Mouse (Mus musculus): ENCODE measurements around the gene Il21. TPM values are rescaled to one million over a fixed set of nuclear protein-coding genes. Genes with fewer than 3 reads are reported as not detected.

Il21 gene
- polyA plus RNA-seq, 1 experiment from 2014 or later, result 0.22 TPM

DNA sequence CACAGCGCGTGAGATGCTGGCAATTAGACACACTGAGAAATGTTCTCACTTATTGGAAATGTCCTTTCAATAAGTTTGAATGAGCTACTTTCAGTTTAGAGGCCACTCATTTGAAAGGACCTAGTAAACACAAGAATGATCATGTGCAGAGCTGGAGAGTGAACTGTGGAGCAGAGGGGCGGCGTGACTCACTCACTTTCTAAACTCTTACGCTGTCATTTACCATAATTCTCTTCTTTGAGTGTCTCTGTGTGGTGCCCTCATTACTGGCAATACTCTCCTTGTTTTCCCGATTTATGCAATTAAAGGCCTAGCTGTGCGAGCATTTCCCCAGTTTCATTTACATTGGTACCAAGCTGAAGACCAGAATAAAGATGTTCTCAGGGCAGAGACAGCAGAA is 1.3 kb downstream of the Il21 start:
- no peak overlapping the region for H3K27ac ChIP-seq

GRCm38 (mm10) chr3:37229082-37229829 is 3.2 kb downstream of the Il21 start:
- Histone ChIP-seq H3K4me3 (replicated peaks) (no peak overlapping the region), H3K9ac (replicated peaks) (no peak overlapping the region), H3K27me3 (no peaks in the 10 kb centered on the region), H3K27ac (no peak overlapping the region), H3K9me3 (no peaks in the 10 kb centered on the region), H3K36me3 (no peaks in the 10 kb centered on the region), H3K4me2 (replicated peaks) (no peak overlapping the region), H3K4me1 (replicated peaks) (0 out of 2 replicates have a peak, but pooled peaks cover 4% of the 10 kb centered on the region)
- ATAC-seq, result no peak
- 70% methylated on average over 11 of the region's 11 CpGs for WGBS

More for the DNA sequence above, 1.3 kb downstream of the Il21 start:
- Histone ChIP-seq H3K27me3 (no peaks in the 10 kb centered on the region), H3K9me3 (no peaks in the 10 kb centered on the region), H3K36me3 (no peaks in the 10 kb centered on the region), H3K9ac (replicated peaks) (no peak overlapping the region), H3K4me2 (replicated peaks) (no peak overlapping the region), H3K4me1 (replicated peaks) (0 out of 2 replicates have a peak, but pooled peaks cover 4% of the 10 kb centered on the region), H3K4me3 (replicated peaks) (no peak overlapping the region)
- WGBS, result 78% methylated on average over 7 of the region's 7 CpGs
- no peak for ATAC-seq

- no peaks in the 10 kb centered on the region for H3K4me1 ChIP-seq (replicated peaks)
- no peak for ATAC-seq
- no peak overlapping the region for H3K9ac ChIP-seq (replicated peaks)
- no peaks in the 10 kb centered on the region for H3K27me3 ChIP-seq
- no peak overlapping the region for H3K27ac ChIP-seq
- 94% methylated on average over 13 of the region's 13 CpGs for WGBS
- no peak overlapping the region for H3K4me3 ChIP-seq (replicated peaks)
- no peaks in the 10 kb centered on the region for H3K36me3 ChIP-seq
- H3K9me3 ChIP-seq, result no peaks in the 10 kb centered on the region
- H3K4me2 ChIP-seq (replicated peaks), result no peak overlapping the region
Measured at GRCm38 (mm10) chr3:37225124-37225523, 7.3 kb downstream of the Il21 start.

DNA sequence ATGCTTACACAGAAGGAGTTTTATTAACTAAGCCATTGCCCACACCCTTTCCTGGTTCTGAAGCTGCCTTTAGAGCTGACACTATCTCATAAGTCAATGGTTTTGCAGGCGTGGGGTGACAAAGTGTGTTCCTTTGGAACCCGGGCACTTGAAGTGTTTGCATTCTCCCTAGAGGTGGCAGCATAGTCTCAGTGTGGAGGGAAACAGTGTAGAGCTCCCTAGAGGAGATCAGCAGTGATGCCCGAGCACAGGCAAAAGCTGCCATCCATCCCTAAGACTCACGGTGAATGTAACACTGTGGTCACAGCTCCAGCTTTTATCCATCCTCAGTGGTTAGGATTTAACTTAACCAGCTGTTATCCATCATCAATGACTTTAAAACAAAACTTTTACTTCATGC is 13.4 kb downstream of the Il21 start:
- H3K36me3 ChIP-seq, result no peaks in the 10 kb centered on the region
- H3K4me3 ChIP-seq (replicated peaks), result no peak overlapping the region
- no peak overlapping the region for H3K27ac ChIP-seq
- H3K27me3 ChIP-seq, result no peaks in the 10 kb centered on the region
- no peak overlapping the region for H3K4me2 ChIP-seq (replicated peaks)
- H3K9ac ChIP-seq (replicated peaks), result no peak overlapping the region
- 40% methylated on average over 4 of the region's 4 CpGs for WGBS
- no peaks in the 10 kb centered on the region for H3K9me3 ChIP-seq
- H3K4me1 ChIP-seq (replicated peaks), result no peaks in the 10 kb centered on the region
- no peak for ATAC-seq

GRCm38 (mm10) chr3:37205226-37205800 is 27.1 kb downstream of the Il21 start:
- no peaks in the 10 kb centered on the region for H3K36me3 ChIP-seq
- no peaks in the 10 kb centered on the region; the same call in 1 of the 2 replicates for H3K27me3 ChIP-seq
- no peak overlapping the region for H3K27ac ChIP-seq
- no peak overlapping the region for H3K4me3 ChIP-seq (replicated peaks)
- WGBS, result 90% methylated on average over 8 of the region's 8 CpGs
- peaks cover 7% of the 10 kb centered on the region; the same call in 1 of the 2 replicates for H3K4me1 ChIP-seq (replicated peaks)
- no peak for ATAC-seq
- no peak overlapping the region for H3K4me2 ChIP-seq (replicated peaks)
- no peaks in the 10 kb centered on the region for H3K9me3 ChIP-seq
- no peak overlapping the region for H3K9ac ChIP-seq (replicated peaks)

DNA sequence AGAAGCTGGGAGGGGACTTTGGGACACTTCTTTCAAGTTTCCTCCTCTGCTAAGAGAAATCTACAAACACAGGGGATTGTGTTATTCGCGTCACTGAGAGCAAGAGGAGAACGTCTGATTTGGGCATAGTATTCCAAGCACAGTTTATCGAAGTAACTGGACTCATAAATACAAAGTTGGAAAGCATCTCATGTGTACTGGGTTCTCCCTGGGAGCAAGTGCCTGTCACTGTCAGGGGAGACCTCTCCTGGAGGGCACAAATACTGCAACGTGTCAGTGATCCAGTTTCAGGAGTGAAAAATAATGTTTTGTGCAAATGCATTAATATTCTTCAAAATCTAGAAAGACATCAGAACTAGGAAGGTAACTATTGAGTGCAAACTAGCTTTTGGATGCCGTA is 27.9 kb downstream of the Il21 start:
- no peaks in the 10 kb centered on the region; the same call in 1 of the 2 replicates for H3K27me3 ChIP-seq
- H3K9ac ChIP-seq (replicated peaks), result peak overlapping the region; percentile 78
- H3K4me3 ChIP-seq (replicated peaks), result peak overlapping the region; percentile 55
- 26% methylated on average over 6 of the region's 6 CpGs for WGBS
- peaks cover 7% of the 10 kb centered on the region; the same call in 1 of the 2 replicates for H3K4me1 ChIP-seq (replicated peaks)
- peak; percentile 38; the same call in 1 of the 2 replicates for ATAC-seq
- no peak overlapping the region for H3K27ac ChIP-seq
- H3K9me3 ChIP-seq, result no peaks in the 10 kb centered on the region
- H3K4me2 ChIP-seq (replicated peaks), result peak overlapping the region; percentile 90
- no peaks in the 10 kb centered on the region for H3K36me3 ChIP-seq

- WGBS, result 2% methylated on average over 11 of the region's 11 CpGs
- Histone ChIP-seq H3K9ac (replicated peaks) (peak overlapping the region; percentile 78), H3K36me3 (no peaks in the 10 kb centered on the region), H3K4me1 (replicated peaks) (peaks cover 7% of the 10 kb centered on the region; the same call in 1 of the 2 replicates), H3K9me3 (no peaks in the 10 kb centered on the region), H3K4me3 (replicated peaks) (peak overlapping the region; percentile 55), H3K27me3 (no peaks in the 10 kb centered on the region; the same call in 1 of the 2 replicates), H3K27ac (no peak overlapping the region), H3K4me2 (replicated peaks) (peak overlapping the region; percentile 90)
- ATAC-seq, result peak; percentile 73
Measured at GRCm38 (mm10) chr3:37203984-37204428, 28.4 kb downstream of the Il21 start.

GRCm38 (mm10) chr3:37202856-37203255 is 29.6 kb downstream of the Il21 start:
- peaks cover 7% of the 10 kb centered on the region; the same call in 1 of the 2 replicates for H3K4me1 ChIP-seq (replicated peaks)
- no peaks in the 10 kb centered on the region; the same call in 1 of the 2 replicates for H3K27me3 ChIP-seq
- WGBS, result 62% methylated on average over 7 of the region's 7 CpGs
- H3K9me3 ChIP-seq, result no peaks in the 10 kb centered on the region
- H3K9ac ChIP-seq (replicated peaks), result no peak overlapping the region
- no peaks in the 10 kb centered on the region for H3K36me3 ChIP-seq
- no peak overlapping the region for H3K4me2 ChIP-seq (replicated peaks)
- H3K27ac ChIP-seq, result no peak overlapping the region
- no peak overlapping the region for H3K4me3 ChIP-seq (replicated peaks)
- ATAC-seq, result no peak

- no peak overlapping the region for H3K27ac ChIP-seq
- 60% methylated on average over 6 of the region's 6 CpGs for WGBS
- H3K4me3 ChIP-seq (replicated peaks), result no peak overlapping the region
- H3K36me3 ChIP-seq, result no peaks in the 10 kb centered on the region
- ATAC-seq, result no peak
- H3K9me3 ChIP-seq, result no peaks in the 10 kb centered on the region
- H3K27me3 ChIP-seq, result no peaks in the 10 kb centered on the region; the same call in 1 of the 2 replicates
- peaks cover 7% of the 10 kb centered on the region; the same call in 1 of the 2 replicates for H3K4me1 ChIP-seq (replicated peaks)
- no peak overlapping the region for H3K4me2 ChIP-seq (replicated peaks)
- H3K9ac ChIP-seq (replicated peaks), result no peak overlapping the region
Measured at GRCm38 (mm10) chr3:37201122-37201916, 31.1 kb downstream of the Il21 start.

GRCm38 (mm10) chr3:37198302-37198701 is 34.1 kb downstream of the Il21 start:
- no peak for ATAC-seq
- H3K9me3 ChIP-seq, result no peaks in the 10 kb centered on the region
- H3K4me2 ChIP-seq (replicated peaks), result no peak overlapping the region
- no peak overlapping the region for H3K4me3 ChIP-seq (replicated peaks)
- no peaks in the 10 kb centered on the region for H3K36me3 ChIP-seq
- H3K4me1 ChIP-seq (replicated peaks), result 0 out of 2 replicates have a peak, but pooled peaks cover 3% of the 10 kb centered on the region
- H3K27me3 ChIP-seq, result no peaks in the 10 kb centered on the region
- WGBS, result 80% methylated on average over 5 of the region's 5 CpGs
- H3K27ac ChIP-seq, result no peak overlapping the region
- no peak overlapping the region for H3K9ac ChIP-seq (replicated peaks)

DNA sequence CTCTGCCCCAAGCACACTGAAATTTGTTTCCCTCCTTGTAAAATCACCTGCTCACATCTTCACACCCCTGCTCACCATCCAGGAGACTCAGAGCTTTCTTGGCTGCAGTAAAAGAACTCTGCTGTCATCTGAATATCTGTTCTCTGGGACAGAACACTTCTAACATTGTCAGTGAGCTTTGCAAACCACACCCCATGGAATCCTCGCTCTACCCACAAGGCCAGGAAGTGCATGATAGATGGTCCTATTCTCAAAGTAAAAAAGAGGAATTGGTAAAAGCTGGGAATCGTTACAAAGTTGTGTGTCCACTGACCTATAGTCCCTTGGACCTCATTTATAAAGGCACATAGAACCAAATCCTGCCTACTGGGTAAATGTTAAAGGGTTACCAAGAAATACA is 40.5 kb downstream of the Il21 start:
- Histone ChIP-seq H3K4me1 (replicated peaks) (no peaks in the 10 kb centered on the region), H3K27me3 (no peaks in the 10 kb centered on the region), H3K36me3 (no peaks in the 10 kb centered on the region), H3K4me2 (replicated peaks) (no peak overlapping the region), H3K27ac (no peak overlapping the region), H3K4me3 (replicated peaks) (no peak overlapping the region), H3K9ac (replicated peaks) (no peak overlapping the region), H3K9me3 (no peaks in the 10 kb centered on the region)
- no peak for ATAC-seq
- 79% methylated on average over 2 of the region's 2 CpGs for WGBS

GRCm38 (mm10) chr3:37185534-37185933 is 46.9 kb downstream of the Il21 start:
- Histone ChIP-seq H3K27ac (no peak overlapping the region), H3K9me3 (no peaks in the 10 kb centered on the region), H3K9ac (replicated peaks) (no peak overlapping the region), H3K4me3 (replicated peaks) (no peak overlapping the region), H3K4me1 (replicated peaks) (peaks cover 4% of the 10 kb centered on the region; the same call in 1 of the 2 replicates), H3K27me3 (no peaks in the 10 kb centered on the region), H3K4me2 (replicated peaks) (no peak overlapping the region), H3K36me3 (no peaks in the 10 kb centered on the region)
- 88% methylated on average over 1 of the region's 1 CpGs for WGBS
- ATAC-seq, result no peak

Data from midbrain, embryonic 13.5 days (tissue).